Mouse (Mus musculus) limb, embryonic 11.5 days (tissue): ENCODE data around the gene Rnf5. TPM values are rescaled to one million over a fixed set of nuclear protein-coding genes. Genes with fewer than 3 reads are reported as not detected.

Experiments
- ATAC-seq: fragments of 200-750 bp; cut with Nextera tagmentation; 2 replicates; pipeline ENCODE4 v1.8.0; 2017; ENCODE audit warnings: low read depth; ENCODE audit not compliant: insufficient number of reproducible peaks, low FRiP score, low TSS enrichment
- DNase-seq: peaks from one replicate; pipeline ENCODE4 v3.0.0-alpha.2; 2015; ENCODE audit warnings: low spot score
- H3K27ac ChIP-seq: fragments of 300-500 bp; sonication (generic); replicated peaks from 2 replicates; pipeline ENCODE4 v1.5.1; 2014; ENCODE audit warnings: low read depth, mild to moderate bottlenecking, low read length
- H3K27me3 ChIP-seq: fragments of 300-500 bp; sonication (generic); 2 replicates; pipeline ENCODE4 v1.6.1; 2014; ENCODE audit warnings: mild to moderate bottlenecking, low read length, mixed read lengths; ENCODE audit not compliant: control insufficient read depth, insufficient read depth
- H3K36me3 ChIP-seq: fragments of 300-500 bp; sonication (generic); 2 replicates; pipeline ENCODE4 v1.6.1; 2014; ENCODE audit warnings: mild to moderate bottlenecking, low read length, moderate library complexity, mixed read lengths; ENCODE audit not compliant: control insufficient read depth, insufficient read depth
- H3K4me1 ChIP-seq: fragments of 300-500 bp; sonication (generic); 2 replicates; pipeline ENCODE4 v1.6.1; 2014; ENCODE audit warnings: low read length, mixed read lengths; ENCODE audit not compliant: control insufficient read depth, insufficient read depth
- H3K4me2 ChIP-seq: fragments of 300-500 bp; sonication (generic); 2 replicates; pipeline ENCODE4 v1.6.1; 2014; ENCODE audit warnings: low read depth, mild to moderate bottlenecking, moderate library complexity; ENCODE audit not compliant: severe bottlenecking
- H3K4me3 ChIP-seq: fragments of 300-500 bp; sonication (generic); 2 replicates; pipeline ENCODE4 v1.5.1; 2014; ENCODE audit warnings: low read depth, low read length
- H3K9ac ChIP-seq: fragments of 300-500 bp; sonication (generic); 2 replicates; pipeline ENCODE4 v1.6.1; 2014; ENCODE audit warnings: mild to moderate bottlenecking, low read length
- H3K9me3 ChIP-seq: fragments of 300-500 bp; sonication (generic); 2 replicates; pipeline ENCODE4 v1.6.1; 2016; ENCODE audit warnings: low read length; ENCODE audit not compliant: control insufficient read depth
- WGBS: fragments of 180-500 bp; shearing (Covaris S2); extraction: QIAGEN DNeasy Blood & Tissue Kit; methylation state at CpG from one replicate; pipeline ENCODE4 v1.1.7; 2014; 5-methylcytosine and 5-hydroxymethylcytosine counted together
- polyA plus RNA-seq: library from polyadenylated mRNA; unstranded; fragments of >200 nt; fragmentation: Nextera tagmentation; extraction: Ambion mirVana; gene quantifications from 2 replicates; pipeline ENCODE4 v1.2.1, GENCODE M21; 2014

The Rnf5 gene
- polyA plus RNA-seq, 1 experiment from 2014 or later: 111 TPM

DNA sequence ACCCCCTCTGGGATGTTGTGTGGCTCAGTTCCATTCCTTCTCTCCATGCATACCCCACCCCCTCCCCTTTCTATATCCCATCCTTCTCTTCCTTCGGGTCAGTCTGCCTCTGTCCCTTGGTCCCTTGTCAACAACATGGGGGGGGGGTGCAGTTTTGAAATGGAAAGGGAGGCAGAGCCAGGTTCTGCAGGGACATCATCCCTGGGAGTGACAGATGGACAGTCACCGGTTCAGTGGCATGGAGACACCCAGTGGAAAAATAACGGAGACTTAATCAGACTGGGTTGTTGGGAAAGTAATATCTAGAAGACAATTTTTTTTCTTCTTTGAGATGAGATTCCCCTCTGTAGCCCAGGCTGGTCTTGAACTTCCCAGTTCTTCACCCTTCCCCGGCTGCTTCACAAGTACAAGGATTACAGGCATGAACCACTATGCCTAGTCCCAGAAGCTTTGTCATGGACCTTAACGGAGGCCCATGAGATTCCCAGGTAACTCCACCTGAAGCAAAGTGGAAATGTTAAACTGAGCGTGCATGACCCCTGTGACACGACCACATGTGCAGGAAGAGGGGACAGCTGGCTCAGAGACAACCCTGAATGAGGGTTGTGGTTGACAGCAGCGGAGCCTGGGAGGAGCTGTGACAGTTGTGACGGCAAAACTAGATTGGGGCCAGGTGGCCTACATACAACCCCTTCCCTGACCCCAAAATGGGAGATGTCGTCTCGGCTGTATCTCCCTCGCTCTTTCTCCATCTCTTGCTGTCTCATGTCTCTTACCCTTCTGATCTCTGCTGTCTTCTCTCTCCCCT lies 26.5 kb upstream of the Rnf5 start:
- Histone ChIP-seq H3K4me1 (peaks cover 31% of the 10 kb centered on the region), H3K4me3 (0 out of 2 replicates have a peak overlapping the region, but pooled peaks have one; percentile 20), H3K36me3 (no peaks in the 10 kb centered on the region), H3K27me3 (peaks cover 31% of the 10 kb centered on the region), H3K9me3 (no peaks in the 10 kb centered on the region), H3K9ac (no peak overlapping the region), H3K27ac (no peak overlapping the region), H3K4me2 (peak overlapping the region; percentile 35; the same call in 1 of the 2 replicates)
- 15% methylated on average over 12 of the region's 12 CpGs for WGBS
- DNase-seq (peak; percentile 28), ATAC-seq (no peak)

DNA sequence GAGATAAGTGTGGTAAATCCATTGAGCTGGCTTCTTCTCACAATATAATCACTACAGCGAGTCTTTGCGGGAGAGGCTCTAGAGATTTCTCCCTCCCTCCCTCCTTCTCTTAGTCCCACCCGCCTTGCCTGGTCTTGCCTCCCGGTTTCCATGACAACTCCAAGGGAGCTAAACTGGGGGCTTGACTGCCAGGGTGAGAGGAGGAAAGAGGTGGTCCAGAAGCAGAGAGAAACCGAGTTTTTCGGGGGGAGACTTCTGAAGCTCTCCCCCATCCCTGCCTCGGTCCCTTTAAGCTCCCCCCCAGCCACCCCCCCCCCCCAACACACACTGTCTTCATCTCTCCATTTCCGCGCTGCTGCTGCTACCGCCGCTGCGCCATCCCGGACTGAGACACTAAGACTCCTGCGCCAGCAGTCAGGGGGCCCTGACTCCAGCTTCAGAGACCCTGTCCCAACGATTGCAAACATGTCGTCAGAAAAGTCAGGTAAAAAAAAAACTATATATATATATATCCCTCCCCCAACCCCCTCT lies 25.8 kb upstream of the Rnf5 start, which contains the start of gene Prrt1:
Prrt1 (plus strand) TSS at position 313 of the 531 bp plus-strand sequence.
- Histone ChIP-seq H3K27me3 (peaks cover 31% of the 10 kb centered on the region), H3K4me1 (peaks cover 31% of the 10 kb centered on the region), H3K9ac (no peak within 1 kb of the TSS), H3K27ac (no peak within 1 kb of the TSS), H3K4me2 (peak within 1 kb of the TSS; percentile 94), H3K9me3 (no peaks in the 10 kb centered on the region), H3K4me3 (peak within 1 kb of the TSS; percentile 82), H3K36me3 (no peaks in the 10 kb centered on the region)
- WGBS: under 1% methylated on average over 16 of the region's 16 CpGs
- DNase-seq (peak; percentile 46), ATAC-seq (no peak)

DNA sequence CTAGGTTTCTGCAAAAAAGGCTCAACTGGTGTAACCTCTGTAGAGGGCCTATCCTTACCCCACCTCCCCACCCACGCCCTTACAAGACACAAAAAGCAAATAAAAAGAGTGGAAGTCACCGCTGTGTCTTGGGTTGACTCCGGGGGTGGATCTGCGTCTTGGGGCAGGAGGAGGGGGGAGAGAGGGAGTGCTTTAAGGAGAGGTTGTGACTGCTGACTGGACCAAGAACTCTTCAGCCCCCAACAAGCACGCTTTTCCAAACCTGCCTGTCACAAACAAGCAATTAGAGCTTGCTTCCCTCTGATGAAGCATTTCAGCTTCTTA lies 25.1 kb upstream of the Rnf5 start:
- Histone ChIP-seq H3K4me1 (peaks cover 30% of the 10 kb centered on the region), H3K4me2 (peak overlapping the region; percentile 94), H3K27me3 (peaks cover 31% of the 10 kb centered on the region), H3K36me3 (no peaks in the 10 kb centered on the region), H3K27ac (no peak overlapping the region), H3K9ac (no peak overlapping the region), H3K9me3 (no peaks in the 10 kb centered on the region), H3K4me3 (peak overlapping the region; percentile 82)
- WGBS: 28% methylated on average over 5 of the region's 5 CpGs
- ATAC-seq (no peak), DNase-seq (no peak)

DNA sequence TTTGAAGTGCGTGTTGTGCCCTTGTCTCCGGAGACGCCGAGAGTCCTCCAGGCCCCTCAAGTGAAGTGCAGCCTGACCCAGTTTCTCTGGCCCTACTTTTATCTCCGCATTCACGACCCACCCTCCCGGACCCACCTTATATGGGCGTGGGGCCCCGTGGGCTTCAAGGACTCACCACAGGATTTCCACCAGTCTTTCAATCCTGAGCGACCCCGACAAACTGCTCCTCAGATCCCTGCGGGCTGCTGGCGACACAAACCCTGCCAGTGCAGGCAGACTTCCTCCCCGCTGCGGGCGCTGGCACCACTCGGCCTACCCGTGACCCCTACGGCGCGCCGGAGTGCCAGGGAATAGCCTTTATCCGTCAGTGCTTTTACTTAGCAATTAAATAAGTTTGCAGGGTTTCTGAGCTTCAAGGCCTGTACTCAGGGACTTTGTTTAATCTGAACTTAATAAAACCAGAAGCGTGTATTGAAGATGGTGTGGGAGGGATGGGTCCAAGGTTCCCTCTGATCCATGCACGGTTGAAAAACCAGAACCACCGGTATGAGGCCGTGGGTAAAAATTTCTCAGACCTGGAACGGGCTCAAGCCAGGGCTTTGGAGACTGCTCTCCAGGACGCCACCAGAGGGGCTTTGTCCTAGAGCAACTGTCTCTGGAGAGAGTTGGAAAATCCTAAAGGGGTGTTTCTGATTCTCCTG lies 24.6 kb upstream of the Rnf5 start, which contains the start of gene Ppt2:
Ppt2 (minus strand) TSS at position 568 of the 701 bp plus-strand sequence.
- ATAC-seq: no peak
- Histone ChIP-seq H3K9ac (peak within 1 kb of the TSS; percentile 71), H3K4me1 (peaks cover 28% of the 10 kb centered on the region), H3K36me3 (no peaks in the 10 kb centered on the region), H3K9me3 (no peaks in the 10 kb centered on the region), H3K27ac (peak within 1 kb of the TSS; percentile 81), H3K4me3 (peak within 1 kb of the TSS; percentile 82), H3K4me2 (peak within 1 kb of the TSS; percentile 94), H3K27me3 (peaks cover 31% of the 10 kb centered on the region)
- DNase-seq: no peak
- WGBS: 6% methylated on average over 29 of the region's 29 CpGs

DNA sequence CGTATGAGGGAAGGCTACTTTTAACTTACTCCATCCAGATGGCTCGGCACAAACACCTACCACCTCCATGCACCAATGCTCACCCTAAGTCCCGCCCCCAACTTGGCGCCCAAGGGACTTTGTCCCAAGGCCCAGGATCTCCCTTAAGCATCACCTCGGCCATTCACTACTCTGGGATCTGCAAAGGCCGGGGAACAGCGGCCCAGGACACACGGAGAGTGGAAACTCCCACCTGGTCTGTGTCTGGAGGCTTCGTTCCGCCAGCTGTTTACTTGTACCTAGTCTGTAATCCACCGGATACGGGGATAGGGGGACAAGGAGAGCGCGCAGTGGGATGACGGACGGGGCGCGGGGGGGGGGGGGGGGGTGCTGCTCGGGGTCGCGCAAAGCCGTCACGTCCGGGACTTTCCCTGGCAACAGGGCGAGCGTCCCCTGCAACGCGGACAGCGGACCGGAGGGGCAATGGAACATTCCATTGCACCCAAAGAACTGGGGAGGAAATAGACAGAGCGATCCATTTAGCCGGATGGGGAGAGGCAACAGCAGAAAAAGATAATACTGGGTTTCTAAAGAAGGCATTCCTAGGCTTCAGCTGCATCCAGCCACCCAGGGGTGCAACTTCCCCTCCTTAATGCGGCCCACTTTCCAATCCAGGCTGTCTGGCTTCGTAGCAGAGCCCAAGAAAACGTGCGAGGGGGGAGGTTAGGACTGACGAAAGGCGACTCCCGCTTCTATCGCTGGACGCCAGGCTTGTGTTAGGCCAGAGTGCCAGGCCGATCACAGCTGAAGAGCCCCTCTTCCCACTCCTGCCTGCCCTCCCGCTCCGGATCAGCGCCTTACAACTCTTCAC lies 23.8 kb upstream of the Rnf5 start:
- under 1% methylated on average over 45 of the region's 45 CpGs for WGBS
- peak overlapping the region; percentile 71 for H3K9ac ChIP-seq
- peak overlapping the region; percentile 94 for H3K4me2 ChIP-seq
- peak overlapping the region; percentile 81 for H3K27ac ChIP-seq
- no peaks in the 10 kb centered on the region for H3K9me3 ChIP-seq
- H3K27me3 ChIP-seq: peaks cover 26% of the 10 kb centered on the region
- no peaks in the 10 kb centered on the region for H3K36me3 ChIP-seq
- peak overlapping the region; percentile 82 for H3K4me3 ChIP-seq
- peak; percentile 92 for DNase-seq
- H3K4me1 ChIP-seq: peaks cover 28% of the 10 kb centered on the region
- peak; percentile 68 for ATAC-seq

DNA sequence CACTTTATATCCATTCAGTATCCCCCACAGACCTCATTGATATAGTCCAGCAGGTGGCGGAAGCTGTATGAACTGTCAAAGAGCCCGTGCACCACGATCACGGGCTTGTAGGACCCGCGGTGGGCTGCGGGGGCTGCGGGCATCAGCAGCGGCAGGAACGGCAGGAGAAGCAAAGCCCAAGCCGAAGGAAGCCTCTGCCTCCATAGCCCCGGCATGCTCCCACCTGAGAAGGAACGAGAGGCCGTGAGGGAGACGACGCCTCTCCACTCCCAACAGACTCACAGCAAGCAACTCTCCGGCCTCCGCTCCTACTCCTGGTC lies 23.2 kb upstream of the Rnf5 start:
- Histone ChIP-seq H3K4me1 (peaks cover 28% of the 10 kb centered on the region), H3K36me3 (no peaks in the 10 kb centered on the region), H3K4me3 (peak overlapping the region; percentile 82), H3K9ac (peak overlapping the region; percentile 71), H3K27ac (no peak overlapping the region), H3K4me2 (peak overlapping the region; percentile 94), H3K27me3 (peaks cover 21% of the 10 kb centered on the region), H3K9me3 (no peaks in the 10 kb centered on the region)
- under 1% methylated on average over 18 of the region's 18 CpGs for WGBS
- ATAC-seq (0 out of 2 replicates have a peak, but pooled peaks have one; percentile 5), DNase-seq (peak; percentile 54)

DNA sequence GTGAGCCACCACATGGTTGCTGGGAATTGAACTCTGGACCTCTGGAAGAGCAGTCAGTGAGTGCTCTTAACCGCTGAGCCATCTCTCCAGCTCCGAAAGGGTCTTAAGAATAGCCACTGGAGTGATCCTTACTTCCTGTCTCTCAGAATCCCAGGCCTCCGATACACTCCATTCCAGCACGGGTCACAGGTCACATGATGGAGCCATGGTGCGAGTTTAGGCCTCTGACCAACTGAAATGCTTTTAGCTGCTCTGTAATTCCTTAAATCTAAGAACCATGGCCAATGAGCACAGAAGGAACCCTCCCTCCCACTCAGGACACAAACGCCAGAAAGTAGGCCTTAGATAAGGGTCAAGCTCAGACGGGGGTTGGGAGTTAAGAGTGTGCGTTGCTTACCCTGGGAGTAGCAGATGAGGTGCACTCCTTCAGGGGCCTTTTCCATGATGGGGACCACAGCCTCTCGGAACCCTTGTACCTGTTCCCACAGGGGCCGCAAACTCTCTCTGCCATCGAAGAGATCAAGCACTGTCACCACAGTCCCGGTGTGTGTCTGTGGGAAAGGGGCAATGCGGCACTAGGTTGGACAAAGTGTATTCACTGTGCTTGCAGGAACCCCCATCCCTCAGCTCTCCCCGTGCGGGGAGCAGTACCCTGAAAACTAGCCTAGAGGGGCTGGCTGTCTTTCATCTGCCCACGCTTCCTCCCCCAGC lies 22.7 kb upstream of the Rnf5 start:
- peak overlapping the region; percentile 94 for H3K4me2 ChIP-seq
- DNase-seq (no peak), ATAC-seq (no peak)
- H3K4me3 ChIP-seq: peak overlapping the region; percentile 82
- H3K9me3 ChIP-seq: no peaks in the 10 kb centered on the region
- 55% methylated on average over 16 of the region's 16 CpGs for WGBS
- H3K9ac ChIP-seq: peak overlapping the region; percentile 71
- H3K4me1 ChIP-seq: peaks cover 28% of the 10 kb centered on the region
- no peaks in the 10 kb centered on the region for H3K36me3 ChIP-seq
- no peak overlapping the region for H3K27ac ChIP-seq
- peaks cover 16% of the 10 kb centered on the region for H3K27me3 ChIP-seq
